In the genomic region with DNA sequence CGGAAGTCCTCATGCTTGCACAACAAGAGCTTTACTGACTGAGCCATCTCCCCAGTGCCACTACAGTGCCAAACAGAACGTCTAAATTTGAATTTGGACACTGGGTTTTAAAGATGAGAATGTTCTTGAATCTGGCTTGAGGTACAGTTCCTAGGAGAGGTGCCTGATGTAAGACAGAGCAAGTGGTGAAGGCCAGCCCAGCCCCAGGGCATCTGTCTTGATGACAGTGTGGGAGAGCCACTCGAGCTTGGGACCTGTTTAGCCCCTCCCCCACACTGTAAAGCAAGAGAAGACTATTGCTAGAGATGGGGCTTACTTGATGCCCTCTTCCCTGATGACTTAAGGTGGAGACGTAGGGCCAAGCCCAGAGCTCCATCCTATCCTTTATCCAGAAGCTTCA, we compare ENCODE assay signal across 35 mouse cellular contexts. TPM values are rescaled to one million over a fixed set of nuclear protein-coding genes. Genes with fewer than 3 reads are reported as not detected.
"Had no signal": no experiment of that assay in that cellular context is flagged by ENCODE, and none has a peak within 500 bp of the region (broad histone marks: within the 10 kb centered on the region; RNA-seq: fewer than 3 reads in every experiment).

No protein-coding gene starts in this region.

- ATAC-seq: inflammation-experienced regulatory T-cells, adult 6 months; intestine, embryonic 15.5 days; intestine, postnatal 0 days; liver, embryonic 12.5 days had no signal

- H3K4me1 ChIP-seq: intestine, embryonic 15.5 days had no signal

- H3K9ac ChIP-seq: heart, embryonic 13.5 days; heart, embryonic 15.5 days; hindbrain, embryonic 13.5 days; intestine, embryonic 15.5 days; limb, embryonic 13.5 days; limb, embryonic 15.5 days; liver, embryonic 12.5 days; liver, embryonic 14.5 days had no signal

- DNase-seq: gastrocnemius, postnatal 14 days; gastrocnemius, postnatal 36 days; heart, adult 11 months; heart, adult 2 months; heart, postnatal 4 days; kidney, adult 18-20 months; kidney, adult 8-10 months; kidney, postnatal 10 days; kidney, postnatal 25 days; kidney, postnatal 4 days; left cerebral cortex, postnatal 4 days had no signal

- H3K4me3 ChIP-seq: heart, adult 2 months; heart, embryonic 13.5 days; heart, embryonic 15.5 days; hindbrain, embryonic 13.5 days; intestine, embryonic 15.5 days; layer of hippocampus, adult 2 months; left cerebral cortex, adult 2 months; limb, embryonic 13.5 days; limb, embryonic 15.5 days; liver, embryonic 12.5 days had no signal

- H3K36me3 ChIP-seq: heart, embryonic 13.5 days; heart, embryonic 15.5 days; hindbrain, embryonic 13.5 days; intestine, embryonic 15.5 days; limb, embryonic 13.5 days had no signal

- H3K27me3 ChIP-seq: intestine, embryonic 15.5 days had no signal

- H3K9me3 ChIP-seq: heart, embryonic 13.5 days; heart, embryonic 15.5 days; hindbrain, embryonic 13.5 days; intestine, embryonic 15.5 days; limb, embryonic 13.5 days; limb, embryonic 15.5 days; liver, embryonic 12.5 days had no signal

- H3K27ac ChIP-seq: heart, adult 2 months; heart, embryonic 13.5 days; heart, embryonic 15.5 days; intestine, embryonic 15.5 days; layer of hippocampus, adult 2 months; left cerebral cortex, adult 2 months; limb, embryonic 13.5 days; limb, embryonic 15.5 days; liver, embryonic 12.5 days; liver, embryonic 14.5 days had no signal

- H3K4me2 ChIP-seq: heart, embryonic 11.5 days; heart, embryonic 13.5 days; heart, embryonic 15.5 days; hindbrain, embryonic 13.5 days; intestine, embryonic 15.5 days; limb, embryonic 13.5 days; limb, embryonic 15.5 days; liver, embryonic 12.5 days had no signal

RNA-seq across cellular contexts. Expression of gene Kncn, which starts 2.0 kb away (rescaled TPM):
- total RNA-seq: gastrocnemius, adult 18-20 months; gastrocnemius, adult 8-10 months; gastrocnemius, postnatal 14 days; gastrocnemius, postnatal 36 days; heart, adult 2 months; heart, postnatal 25 days; heart, postnatal 4 days; liver, adult 2 months had no signal
- polyA plus RNA-seq: gonadal fat pad, adult 2 months; heart, adult 2 months; heart, embryonic 11.5 days; heart, embryonic 13.5 days; heart, embryonic 15.5 days; heart, postnatal 0 days; hindbrain, embryonic 11.5 days; hindbrain, embryonic 13.5 days; inflammation-experienced regulatory T-cells, adult 6 months; intestine, embryonic 15.5 days; intestine, postnatal 0 days; kidney, embryonic 14.5 days; limb, embryonic 13.5 days; limb, embryonic 15.5 days; liver, adult 2 months; liver, embryonic 12.5 days had no signal

RNA-seq across cellular contexts. Expression of gene 6430628N08Rik, which starts 8.3 kb away (rescaled TPM):
- total RNA-seq: gastrocnemius, adult 18-20 months; gastrocnemius, adult 8-10 months; gastrocnemius, postnatal 14 days; gastrocnemius, postnatal 36 days; heart, adult 2 months; heart, postnatal 25 days; heart, postnatal 4 days; layer of hippocampus, adult 2 months; layer of hippocampus, postnatal 10 days; liver, adult 2 months had no signal
- polyA plus RNA-seq: heart, adult 2 months; heart, embryonic 11.5 days; heart, embryonic 13.5 days; heart, embryonic 15.5 days; heart, postnatal 0 days; hindbrain, embryonic 11.5 days; inflammation-experienced regulatory T-cells, adult 6 months; intestine, embryonic 15.5 days; intestine, postnatal 0 days; kidney, embryonic 14.5 days; limb, embryonic 13.5 days; limb, embryonic 15.5 days; liver, adult 2 months; liver, embryonic 12.5 days; liver, embryonic 14.5 days had no signal

RNA-seq across cellular contexts. Expression of gene Dmbx1, which starts 57.5 kb away (rescaled TPM):
- total RNA-seq: gastrocnemius, adult 18-20 months; gastrocnemius, adult 8-10 months; gastrocnemius, postnatal 14 days; gastrocnemius, postnatal 36 days; heart, adult 2 months; heart, postnatal 25 days; heart, postnatal 4 days; layer of hippocampus, adult 2 months; left cerebral cortex, adult 2 months; left cerebral cortex, postnatal 25 days; liver, adult 2 months had no signal
- polyA plus RNA-seq: gonadal fat pad, adult 2 months; heart, adult 2 months; heart, embryonic 11.5 days; heart, embryonic 13.5 days; heart, postnatal 0 days; inflammation-experienced regulatory T-cells, adult 6 months; intestine, embryonic 15.5 days; intestine, postnatal 0 days; kidney, embryonic 14.5 days; kidney, embryonic 16.5 days; limb, embryonic 13.5 days; liver, adult 2 months; liver, embryonic 12.5 days; liver, embryonic 14.5 days had no signal
